Mouse (Mus musculus) megakaryocyte, embryonic 14.5 days (primary cell): Measurements from ENCODE around the gene 4930404H24Rik.

Experiments used
- FLI1 ChIP-seq: IDR thresholded peaks from 2 replicates; pipeline ENCODE4 v1.6.1; 2012; ENCODE audit warnings: low read length, inconsistent platforms, mixed read lengths
- GATA1 ChIP-seq: IDR thresholded peaks from 3 replicates; pipeline ENCODE4 v1.6.1; 2012; ENCODE audit warnings: mixed read lengths, low read length, inconsistent platforms, borderline replicate concordance

GRCm38 (mm10) chr2:153490940-153491339 is 1.6 kb upstream of the 4930404H24Rik start:
- TF ChIP-seq GATA1 (no peak), FLI1 (no peak)
